Mouse (Mus musculus) midbrain, embryonic 12.5 days (tissue): ENCODE measurements around the gene Slc28a1. TPM values are rescaled to one million over a fixed set of nuclear protein-coding genes. Genes with fewer than 3 reads are reported as not detected.
"Not testable (repeated sequence)": the region's sequence is repeated elsewhere in the genome, so short reads cannot be mapped to it uniquely, and the experiment has no call there.

Source experiments
- ATAC-seq: fragments of 200-750 bp; cut with Nextera tagmentation; 2 replicates; pipeline ENCODE4 v1.8.0; 2017; ENCODE audit warnings: low read depth, moderate TSS enrichment, moderate library complexity; ENCODE audit not compliant: low FRiP score
- H3K27ac ChIP-seq: fragments of 300-500 bp; sonication (generic); replicated peaks from 2 replicates; pipeline ENCODE4 v1.5.1; 2016; ENCODE audit warnings: mild to moderate bottlenecking
- H3K27me3 ChIP-seq: fragments of 300-500 bp; sonication (generic); 2 replicates; pipeline ENCODE4 v1.6.1; 2016; ENCODE audit warnings: mild to moderate bottlenecking
- H3K36me3 ChIP-seq: fragments of 300-500 bp; sonication (generic); 2 replicates; pipeline ENCODE4 v1.6.1; 2016
- H3K4me1 ChIP-seq: fragments of 300-500 bp; sonication (generic); 2 replicates; pipeline ENCODE4 v1.6.1; 2016
- H3K4me2 ChIP-seq: fragments of 300-500 bp; sonication (generic); replicated peaks from 2 replicates; pipeline ENCODE4 v1.6.1; 2016; ENCODE audit warnings: mild to moderate bottlenecking, moderate library complexity
- H3K4me3 ChIP-seq: fragments of 300-500 bp; sonication (generic); 2 replicates; pipeline ENCODE4 v1.5.1; 2016; ENCODE audit warnings: mild to moderate bottlenecking
- H3K9ac ChIP-seq: fragments of 300-500 bp; sonication (generic); replicated peaks from 2 replicates; pipeline ENCODE4 v1.6.1; 2016; ENCODE audit warnings: mild to moderate bottlenecking, moderate library complexity
- H3K9me3 ChIP-seq: fragments of 300-500 bp; sonication (generic); 2 replicates; pipeline ENCODE4 v1.6.1; 2016; ENCODE audit warnings: mild to moderate bottlenecking
- WGBS: fragments of 180-500 bp; shearing (Covaris S2); methylation state at CpG from one replicate; pipeline ENCODE4 v1.1.7; 2016; 5-methylcytosine and 5-hydroxymethylcytosine counted together
- polyA plus RNA-seq: library from polyadenylated mRNA; unstranded; fragments of >200 nt; fragmentation: Nextera tagmentation; extraction: Ambion mirVana; gene quantifications from 2 replicates; pipeline ENCODE4 v1.2.1, GENCODE M21; 2016

Slc28a1 gene
- polyA plus RNA-seq, 1 experiment from 2014 or later: not detected

DNA sequence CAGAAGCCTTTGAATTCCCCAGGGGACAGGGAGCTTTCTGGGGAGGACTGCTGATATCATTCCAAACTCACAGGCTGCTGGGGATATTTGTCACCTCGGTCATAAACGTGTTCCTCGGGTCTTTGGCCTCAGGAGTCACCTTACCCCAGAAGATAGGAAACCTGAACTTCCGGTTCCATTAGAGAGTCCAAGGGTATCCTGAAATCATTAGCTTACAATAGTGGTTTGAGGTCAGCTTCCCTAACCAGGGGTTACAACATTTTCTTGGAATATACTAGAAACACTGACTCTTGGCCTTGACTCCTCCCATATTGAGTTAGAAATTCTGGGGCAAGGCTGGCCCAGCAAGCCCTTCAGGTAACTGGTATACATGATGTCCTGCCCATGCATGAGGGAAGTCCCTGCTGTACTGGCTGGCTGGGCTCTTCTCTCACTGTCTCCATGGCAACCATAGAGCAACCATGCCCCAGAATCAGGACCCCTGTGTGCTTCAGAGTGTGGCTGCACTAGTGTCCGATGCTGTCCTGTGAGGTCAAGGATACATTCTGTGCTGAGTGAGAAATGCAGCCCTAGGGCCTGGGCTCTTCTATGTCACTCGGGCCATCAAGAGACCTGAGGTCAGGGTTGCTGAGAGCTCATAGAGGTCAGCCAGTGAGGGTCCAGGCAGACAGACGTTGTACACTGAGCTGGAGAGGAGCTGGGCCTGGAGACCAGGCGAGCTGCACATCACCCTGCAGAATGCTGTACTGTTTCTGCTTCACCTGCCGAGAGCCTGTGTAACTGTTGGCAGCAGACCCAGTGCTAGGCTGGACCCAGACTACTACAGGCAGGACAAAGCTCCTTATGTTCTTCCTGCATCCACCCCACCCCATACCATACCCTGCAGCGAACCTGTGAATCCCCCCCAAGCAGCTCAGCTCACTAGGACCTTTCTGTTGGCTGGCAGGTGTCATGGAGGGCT lies 10.9 kb downstream of the Slc28a1 start:
- no peak overlapping the region for H3K4me3 ChIP-seq
- ATAC-seq: no peak
- 71% methylated on average over 10 of the region's 10 CpGs for WGBS

GRCm38 (mm10) chr7:81131864-81132263 lies 17.3 kb downstream of the Slc28a1 start:
- WGBS: 79% methylated on average over 7 of the region's 7 CpGs
- no peaks in the 10 kb centered on the region for H3K27me3 ChIP-seq
- no peak overlapping the region for H3K4me2 ChIP-seq
- no peak overlapping the region for H3K27ac ChIP-seq
- no peak for ATAC-seq
- H3K9ac ChIP-seq: no peak overlapping the region
- H3K36me3 ChIP-seq: no peaks in the 10 kb centered on the region
- H3K4me1 ChIP-seq: 0 out of 2 replicates have a peak, but pooled peaks cover 5% of the 10 kb centered on the region
- H3K4me3 ChIP-seq: no peak overlapping the region
- H3K9me3 ChIP-seq: 0 out of 2 replicates have a peak, but pooled peaks cover under 1% of the 10 kb centered on the region

More for the DNA sequence above, 10.9 kb downstream of the Slc28a1 start:
- Histone ChIP-seq H3K27me3 (no peaks in the 10 kb centered on the region), H3K4me2 (no peak overlapping the region), H3K9me3 (0 out of 2 replicates have a peak, but pooled peaks cover 2% of the 10 kb centered on the region), H3K27ac (no peak overlapping the region), H3K36me3 (no peaks in the 10 kb centered on the region), H3K4me1 (peaks cover 15% of the 10 kb centered on the region), H3K9ac (no peak overlapping the region)

GRCm38 (mm10) chr7:81132851-81133279 lies 18.3 kb downstream of the Slc28a1 start:
- WGBS: 11% methylated on average over 2 of the region's 2 CpGs
- no peak overlapping the region for H3K27ac ChIP-seq
- 0 out of 2 replicates have a peak, but pooled peaks cover 5% of the 10 kb centered on the region for H3K4me1 ChIP-seq
- H3K4me2 ChIP-seq: no peak overlapping the region
- no peaks in the 10 kb centered on the region for H3K9me3 ChIP-seq
- H3K27me3 ChIP-seq: no peaks in the 10 kb centered on the region
- H3K9ac ChIP-seq: no peak overlapping the region
- H3K4me3 ChIP-seq: no peak overlapping the region
- no peak for ATAC-seq
- H3K36me3 ChIP-seq: no peaks in the 10 kb centered on the region

DNA sequence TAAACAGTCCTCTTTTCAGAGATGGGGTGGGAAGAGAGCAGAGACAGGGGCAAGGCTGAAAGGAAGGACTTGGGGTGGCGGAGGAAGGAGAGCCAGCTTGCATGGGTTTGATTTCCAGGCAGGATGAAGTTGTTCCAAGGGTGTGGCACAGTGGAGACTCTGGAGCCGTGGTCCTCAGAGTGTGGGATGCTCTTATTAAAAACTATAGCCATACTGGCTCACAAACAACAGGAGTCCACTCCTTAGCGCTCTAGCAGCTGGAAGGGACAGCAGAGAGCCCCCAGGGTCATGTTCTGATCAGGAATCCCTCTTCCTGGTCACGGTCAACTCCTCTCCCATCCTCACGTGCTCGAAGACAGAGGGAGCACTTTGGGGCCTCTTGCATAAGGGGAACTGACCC lies 18.8 kb downstream of the Slc28a1 start:
- H3K9me3 ChIP-seq: no peaks in the 10 kb centered on the region
- 63% methylated on average over 6 of the region's 6 CpGs for WGBS
- no peak for ATAC-seq

GRCm38 (mm10) chr7:81133941-81134340 lies 19.3 kb downstream of the Slc28a1 start:
- 85% methylated on average over 2 of the region's 2 CpGs for WGBS
- H3K4me3 ChIP-seq: no peak overlapping the region
- no peak overlapping the region for H3K27ac ChIP-seq
- no peak for ATAC-seq
- no peaks in the 10 kb centered on the region for H3K36me3 ChIP-seq
- no peaks in the 10 kb centered on the region for H3K9me3 ChIP-seq
- 0 out of 2 replicates have a peak, but pooled peaks cover 5% of the 10 kb centered on the region for H3K4me1 ChIP-seq
- H3K27me3 ChIP-seq: no peaks in the 10 kb centered on the region
- H3K9ac ChIP-seq: no peak overlapping the region
- no peak overlapping the region for H3K4me2 ChIP-seq

More for the DNA sequence above, 18.8 kb downstream of the Slc28a1 start:
- Histone ChIP-seq H3K36me3 (no peaks in the 10 kb centered on the region), H3K27ac (no peak overlapping the region), H3K4me2 (no peak overlapping the region), H3K9ac (no peak overlapping the region), H3K27me3 (no peaks in the 10 kb centered on the region), H3K4me1 (0 out of 2 replicates have a peak, but pooled peaks cover 5% of the 10 kb centered on the region), H3K4me3 (no peak overlapping the region)

GRCm38 (mm10) chr7:81134614-81135067 lies 20.0 kb downstream of the Slc28a1 start:
- no peak for ATAC-seq
- Histone ChIP-seq H3K4me2 (no peak overlapping the region), H3K4me3 (no peak overlapping the region), H3K4me1 (0 out of 2 replicates have a peak, but pooled peaks cover 5% of the 10 kb centered on the region), H3K36me3 (no peaks in the 10 kb centered on the region), H3K9ac (no peak overlapping the region), H3K27me3 (no peaks in the 10 kb centered on the region), H3K27ac (no peak overlapping the region), H3K9me3 (no peaks in the 10 kb centered on the region)
- 43% methylated on average over 9 of the region's 9 CpGs for WGBS

GRCm38 (mm10) chr7:81137292-81137691 lies 22.7 kb downstream of the Slc28a1 start:
- no peak overlapping the region for H3K4me2 ChIP-seq
- H3K27ac ChIP-seq: no peak overlapping the region
- no peak overlapping the region for H3K4me3 ChIP-seq
- WGBS: 89% methylated on average over 5 of the region's 5 CpGs
- ATAC-seq: no peak
- H3K27me3 ChIP-seq: no peaks in the 10 kb centered on the region
- 0 out of 2 replicates have a peak, but pooled peaks cover 5% of the 10 kb centered on the region for H3K4me1 ChIP-seq
- H3K36me3 ChIP-seq: no peaks in the 10 kb centered on the region
- no peaks in the 10 kb centered on the region for H3K9me3 ChIP-seq
- no peak overlapping the region for H3K9ac ChIP-seq

GRCm38 (mm10) chr7:81139100-81139499 lies 24.5 kb downstream of the Slc28a1 start:
- no peak overlapping the region for H3K4me2 ChIP-seq
- WGBS: 94% methylated on average over 7 of the region's 7 CpGs
- H3K27ac ChIP-seq: no peak overlapping the region
- no peaks in the 10 kb centered on the region for H3K27me3 ChIP-seq
- H3K4me3 ChIP-seq: no peak overlapping the region
- H3K9ac ChIP-seq: no peak overlapping the region
- no peaks in the 10 kb centered on the region for H3K36me3 ChIP-seq
- H3K9me3 ChIP-seq: no peaks in the 10 kb centered on the region
- ATAC-seq: no peak
- 0 out of 2 replicates have a peak, but pooled peaks cover 5% of the 10 kb centered on the region for H3K4me1 ChIP-seq

GRCm38 (mm10) chr7:81139671-81140404 lies 25.2 kb downstream of the Slc28a1 start:
- Histone ChIP-seq H3K27me3 (no peaks in the 10 kb centered on the region), H3K4me3 (no peak overlapping the region), H3K36me3 (no peaks in the 10 kb centered on the region), H3K27ac (no peak overlapping the region), H3K4me2 (no peak overlapping the region), H3K9ac (no peak overlapping the region), H3K9me3 (no peaks in the 10 kb centered on the region), H3K4me1 (no peaks in the 10 kb centered on the region)
- no peak for ATAC-seq
- WGBS: 82% methylated on average over 5 of the region's 5 CpGs

GRCm38 (mm10) chr7:81141541-81141940 lies 26.9 kb downstream of the Slc28a1 start:
- Histone ChIP-seq H3K4me1 (no peaks in the 10 kb centered on the region), H3K9ac (no peak overlapping the region), H3K27me3 (no peaks in the 10 kb centered on the region), H3K27ac (no peak overlapping the region), H3K4me2 (no peak overlapping the region), H3K4me3 (no peak overlapping the region), H3K9me3 (no peaks in the 10 kb centered on the region), H3K36me3 (no peaks in the 10 kb centered on the region)
- ATAC-seq: no peak
- whole genome bisulfite sequencing: 56% methylated on average over 1 of the region's 1 CpGs

DNA sequence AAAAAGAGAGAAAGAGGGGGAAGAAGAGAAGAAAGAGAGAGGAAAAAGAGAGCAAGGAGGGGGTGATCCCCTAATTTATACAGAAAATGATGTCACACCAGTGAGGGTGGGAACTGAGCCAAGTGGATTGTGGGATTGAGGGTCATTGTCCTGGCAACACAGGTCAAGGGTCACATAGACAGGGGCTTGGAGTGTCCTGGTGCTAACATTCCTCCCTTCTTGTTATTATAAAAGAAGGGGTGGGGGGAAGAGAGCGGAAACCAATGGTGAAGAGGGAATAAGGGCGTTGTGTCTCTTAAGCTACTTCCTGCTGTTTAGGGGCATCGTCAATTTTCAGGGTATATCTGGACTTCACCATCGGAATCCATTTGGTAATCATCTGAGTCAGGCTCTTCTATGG lies 28.5 kb downstream of the Slc28a1 start:
- H3K4me1 ChIP-seq, H3K27me3 ChIP-seq, H3K4me3 ChIP-seq, H3K9ac ChIP-seq, H3K27ac ChIP-seq, H3K9me3 ChIP-seq, H3K36me3 ChIP-seq, ATAC-seq, H3K4me2 ChIP-seq: not testable (repeated sequence)
- 69% methylated on average over 4 of the region's 4 CpGs for WGBS

GRCm38 (mm10) chr7:81149759-81150158 lies 35.2 kb downstream of the Slc28a1 start:
- no peaks in the 10 kb centered on the region for H3K27me3 ChIP-seq
- no peaks in the 10 kb centered on the region for H3K9me3 ChIP-seq
- ATAC-seq: no peak
- H3K9ac ChIP-seq: no peak overlapping the region
- no peak overlapping the region for H3K4me2 ChIP-seq
- no peaks in the 10 kb centered on the region for H3K36me3 ChIP-seq
- WGBS: 91% methylated on average over 11 of the region's 11 CpGs
- no peaks in the 10 kb centered on the region for H3K4me1 ChIP-seq
- no peak overlapping the region for H3K4me3 ChIP-seq
- no peak overlapping the region for H3K27ac ChIP-seq
